Mouse (Mus musculus) fat pad, adult 2 months (tissue): ENCODE measurements around the gene Wdpcp.
"Not testable (repeated sequence)": the region's sequence is repeated elsewhere in the genome, so short reads cannot be mapped to it uniquely, and the experiment has no call there.

Experiments
- DNase-seq: peaks from one replicate; pipeline ENCODE4 v3.0.0-alpha.2; 2011; ENCODE audit warnings: low read depth, low spot score; ENCODE audit errors: extremely low read depth

The Wdpcp gene

DNA sequence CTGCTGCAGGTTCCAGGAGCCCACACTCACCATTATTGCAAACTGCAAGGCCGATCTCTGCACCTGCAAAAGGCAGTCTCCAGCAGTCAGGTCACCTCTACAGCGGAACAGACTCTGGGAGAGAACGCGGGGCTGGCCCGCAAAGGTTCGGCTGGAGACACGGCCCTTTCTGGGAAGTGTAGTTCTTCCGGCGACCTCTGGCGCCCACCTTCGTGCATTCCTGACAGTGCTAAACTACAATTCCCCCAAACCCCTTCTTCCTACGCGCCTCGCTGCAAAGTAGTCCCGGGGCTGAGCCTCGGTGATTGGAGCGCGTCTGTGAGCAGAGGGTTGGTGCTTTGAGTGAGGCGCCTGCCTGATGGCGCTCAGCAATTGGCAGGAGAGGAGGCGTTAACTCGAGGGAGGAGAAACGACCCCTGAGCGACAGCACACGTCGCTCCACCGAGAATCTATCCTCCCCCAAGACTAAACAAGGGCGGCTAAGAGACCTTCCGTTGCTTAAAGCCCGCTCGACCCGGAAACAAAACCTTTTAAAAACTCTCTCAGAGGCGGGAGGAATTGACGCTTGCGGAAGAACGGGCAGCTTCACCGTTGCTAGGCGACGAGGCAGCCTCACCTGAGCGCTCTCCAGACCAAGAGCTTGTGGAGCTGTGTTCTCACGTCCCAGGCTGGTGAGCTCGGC is at the start of gene Wdpcp, which contains the start of gene Mdh1:
Gene Wdpcp (plus strand): TSS at position 536 of the 682 bp plus-strand sequence.
Gene Mdh1 (minus strand): TSS at position 668 of the 682 bp plus-strand sequence.
- peak; percentile 90 for DNase-seq

DNA sequence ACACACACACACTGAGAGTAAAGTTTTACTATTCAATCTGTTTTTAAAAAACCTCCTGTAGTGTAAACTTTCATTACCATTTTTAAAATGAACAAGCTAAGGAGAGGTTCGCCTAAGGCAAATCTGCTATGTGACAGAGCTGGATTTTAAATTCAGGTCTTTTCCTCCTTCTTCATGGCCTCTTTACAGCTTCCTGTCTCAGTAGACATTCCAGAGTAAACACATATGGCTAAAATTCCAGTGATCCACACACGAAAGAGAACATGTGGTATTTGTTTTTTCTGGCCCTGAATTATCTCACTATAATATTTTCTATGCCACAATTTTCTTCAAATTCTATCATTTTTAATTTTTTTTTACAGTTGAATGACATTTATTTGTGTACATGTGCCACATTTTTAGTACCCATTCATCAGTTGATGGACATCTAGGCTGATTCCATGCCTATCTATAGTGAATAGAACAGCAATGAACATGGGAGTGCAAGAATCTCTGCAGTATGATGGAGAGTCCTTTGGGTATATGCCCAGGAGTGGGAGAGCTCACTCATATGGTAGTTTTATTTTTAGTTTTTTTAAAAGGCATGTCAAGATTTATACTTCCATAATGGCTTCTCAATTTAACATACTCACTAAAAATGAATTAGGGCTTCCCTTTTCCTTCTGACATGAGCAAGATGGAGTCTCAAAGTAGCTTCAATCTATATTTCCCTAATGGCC is 43.2 kb upstream of the Wdpcp start:
- no peak for DNase-seq

DNA sequence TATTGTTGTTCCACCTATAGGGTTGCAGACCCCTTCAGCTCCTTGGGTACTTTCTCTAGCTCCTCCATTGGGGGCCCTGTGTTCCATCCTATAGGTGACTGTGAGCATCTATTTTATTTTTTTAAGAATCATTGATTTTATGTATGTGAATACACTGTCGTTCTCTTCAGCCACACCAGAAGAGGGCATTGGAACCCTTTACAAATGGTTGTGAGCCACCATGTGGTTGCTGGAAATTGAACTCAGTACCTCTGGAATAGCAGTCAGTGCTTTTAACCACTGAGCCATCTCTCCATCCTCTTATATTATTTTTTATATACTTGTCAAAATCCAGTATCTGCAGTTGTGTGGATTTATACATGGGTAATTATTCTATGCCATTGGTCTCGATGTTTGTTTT is 41.2 kb upstream of the Wdpcp start:
- DNase-seq, result not testable (repeated sequence)

DNA sequence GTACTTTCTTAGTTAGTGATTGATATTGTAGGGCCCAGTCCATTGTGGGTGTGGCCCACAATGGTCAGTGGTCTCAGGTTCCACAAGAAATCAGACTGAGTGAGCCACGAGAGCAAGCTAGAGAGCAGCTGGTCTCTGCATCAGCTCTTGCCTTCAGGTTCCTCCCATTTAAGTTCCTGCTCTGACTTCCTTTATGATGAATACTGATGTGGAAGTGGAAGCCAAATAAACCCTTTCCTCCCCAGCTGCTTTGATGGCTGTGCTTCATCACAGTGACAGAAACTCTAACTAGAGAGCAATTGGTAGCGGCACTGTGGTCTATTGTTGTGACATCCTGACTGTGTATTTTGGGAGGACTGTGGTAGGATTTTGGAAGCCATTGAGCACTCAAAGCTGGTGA is 32.0 kb upstream of the Wdpcp start:
- DNase-seq, result no peak

DNA sequence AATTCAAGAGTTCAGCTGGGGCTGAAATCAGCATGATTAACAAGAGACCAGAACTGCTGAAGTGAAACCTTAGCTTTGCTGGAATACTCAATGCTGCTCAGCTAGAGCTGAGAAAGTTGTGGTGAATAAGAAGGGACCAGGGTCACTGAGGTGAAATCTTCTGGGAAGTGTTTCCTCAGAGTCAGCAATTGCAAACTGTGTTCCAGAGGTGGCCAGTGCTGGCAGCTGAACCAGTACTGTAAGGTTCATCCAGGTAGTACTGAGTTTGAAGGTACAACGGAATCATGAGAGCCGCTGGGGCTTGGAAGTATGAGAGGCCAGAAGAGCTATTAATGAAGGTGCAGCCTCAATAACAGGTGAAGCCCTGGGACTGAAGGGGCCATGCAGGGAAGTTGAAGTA is 31.4 kb upstream of the Wdpcp start:
- DNase-seq, result no peak

DNA sequence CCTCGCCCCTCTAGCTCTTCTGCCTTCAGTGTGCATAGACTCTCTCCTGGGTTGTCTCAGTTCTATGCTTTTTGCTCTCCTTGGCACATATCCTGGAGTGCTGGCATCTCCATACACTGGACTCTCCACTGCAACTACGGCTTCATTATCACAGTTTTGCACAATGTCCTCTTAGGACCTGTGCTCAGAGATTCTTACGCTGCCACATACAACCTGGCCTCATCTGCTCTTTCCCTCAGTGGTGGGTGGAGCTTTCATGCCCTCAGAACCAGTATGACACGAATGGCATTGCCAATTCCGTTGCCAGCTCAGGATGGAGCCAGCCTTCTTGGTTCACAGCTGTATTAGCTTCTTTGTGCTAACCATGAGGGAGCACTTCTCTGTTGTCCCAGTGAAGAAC is 29.3 kb upstream of the Wdpcp start:
- DNase-seq, result no peak

DNA sequence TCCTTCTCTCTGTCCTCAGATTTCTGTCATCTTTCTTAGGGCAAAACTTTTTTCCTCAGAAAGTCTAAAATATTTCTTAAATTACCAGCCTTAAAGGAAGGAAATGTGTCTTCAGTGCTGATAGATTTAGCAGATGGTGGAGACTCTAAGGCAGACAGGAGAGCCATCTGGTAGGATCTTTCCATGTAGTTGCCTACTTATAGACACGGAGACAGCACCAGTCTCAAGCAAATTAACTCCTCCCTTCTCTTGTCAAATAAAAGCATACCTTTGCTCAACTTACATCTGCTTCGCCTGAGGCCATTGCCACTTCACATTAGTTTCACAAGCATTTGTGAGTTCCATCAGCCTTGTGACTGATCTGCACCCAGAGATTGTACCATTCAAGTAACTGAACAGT is 27.0 kb upstream of the Wdpcp start:
- no peak for DNase-seq

DNA sequence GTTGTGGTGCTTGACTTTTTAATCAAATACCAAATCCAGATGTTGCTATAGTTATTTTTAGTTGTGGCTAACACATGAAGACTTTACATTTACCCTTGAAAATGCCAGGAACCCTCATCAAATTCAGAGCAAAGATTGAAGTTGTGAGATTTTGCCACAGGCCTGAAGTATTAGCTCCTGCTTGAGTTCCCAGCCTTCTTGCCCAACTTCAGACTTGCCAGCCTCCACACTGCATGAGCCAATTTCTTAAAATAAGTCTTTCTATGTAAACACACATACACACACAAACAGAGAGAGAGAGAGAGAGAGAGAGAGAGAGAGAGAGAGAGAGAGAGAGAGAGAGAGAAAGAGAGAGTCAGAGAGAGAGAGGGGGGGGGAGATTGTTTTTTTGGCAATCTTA is 26.1 kb upstream of the Wdpcp start:
- no peak for DNase-seq

DNA sequence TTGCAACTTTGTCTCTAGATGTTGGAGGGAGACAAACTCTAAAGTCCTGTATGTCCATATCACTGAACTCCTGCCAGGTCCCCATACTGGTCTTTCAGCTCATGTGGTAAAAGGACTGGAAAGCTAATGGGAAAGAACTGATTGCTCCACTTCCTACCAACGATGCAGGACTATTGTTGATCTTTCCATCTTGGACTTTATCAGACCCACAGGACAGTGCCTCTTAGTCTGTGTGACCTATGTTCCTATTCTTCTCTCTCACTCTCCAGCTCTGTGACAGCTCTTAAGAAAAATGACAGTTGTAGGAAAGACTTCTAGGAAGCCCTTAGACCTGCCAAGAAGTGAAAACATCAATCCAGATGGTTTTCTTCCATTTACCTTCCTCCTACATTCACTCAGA is 25.4 kb upstream of the Wdpcp start:
- DNase-seq, result no peak

DNA sequence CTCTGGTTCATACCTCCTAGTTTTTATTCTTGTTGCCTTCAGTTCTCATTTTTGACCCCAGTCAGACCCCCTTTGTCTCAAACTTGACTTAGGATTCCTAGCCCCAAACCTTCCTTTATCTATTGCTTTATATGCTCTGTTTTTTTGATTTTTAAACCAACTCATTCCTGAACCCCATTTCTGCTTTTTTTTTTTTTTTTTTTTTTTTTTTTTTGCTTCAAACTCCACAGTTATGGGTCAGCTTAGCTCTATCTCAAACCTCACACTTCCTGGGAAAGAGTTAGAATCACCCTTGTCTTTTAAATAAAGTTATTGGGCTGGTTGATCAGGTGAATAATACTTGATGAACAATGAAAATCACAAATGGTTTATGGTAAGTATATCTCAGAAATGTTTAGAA is 24.5 kb upstream of the Wdpcp start:
- DNase-seq, result no peak

DNA sequence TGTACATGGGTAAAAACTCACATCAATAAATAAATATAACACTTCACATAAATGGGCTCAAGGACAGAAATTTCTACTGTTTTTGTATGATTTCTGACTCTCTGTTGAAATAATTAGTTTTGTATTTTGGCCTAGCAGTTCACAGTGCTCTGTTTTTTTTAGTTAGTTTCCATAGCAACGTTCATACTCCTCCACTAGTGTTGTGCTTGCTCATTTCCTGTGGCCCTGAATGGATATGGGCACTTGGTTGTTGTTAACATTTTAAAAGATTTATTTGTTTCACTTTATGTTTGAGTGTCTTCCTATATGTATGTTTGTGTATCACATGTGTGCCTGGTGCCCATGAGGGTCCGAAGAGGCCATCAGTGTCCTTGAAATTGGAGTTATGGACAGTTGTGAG is 23.0 kb upstream of the Wdpcp start:
- DNase-seq, result no peak

DNA sequence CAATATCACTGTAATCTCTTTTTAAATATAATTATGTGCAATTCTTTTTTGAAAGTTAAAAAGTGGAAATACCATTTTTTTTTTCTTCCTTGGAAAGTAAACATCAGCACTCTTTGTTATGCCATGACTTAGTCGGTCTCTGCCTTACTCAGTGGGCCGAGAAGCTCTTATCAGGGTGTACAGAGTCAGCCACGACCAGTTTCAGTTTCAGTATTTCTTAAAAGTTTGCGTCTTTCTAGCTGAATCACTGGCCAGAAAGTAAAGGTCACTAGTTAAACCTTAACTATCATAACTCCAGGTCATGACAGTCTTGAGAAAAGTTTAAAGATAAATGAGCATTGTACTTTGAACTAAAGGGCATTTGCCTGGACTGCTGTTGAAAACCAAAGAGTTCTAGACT is 22.3 kb upstream of the Wdpcp start:
- no peak for DNase-seq

DNA sequence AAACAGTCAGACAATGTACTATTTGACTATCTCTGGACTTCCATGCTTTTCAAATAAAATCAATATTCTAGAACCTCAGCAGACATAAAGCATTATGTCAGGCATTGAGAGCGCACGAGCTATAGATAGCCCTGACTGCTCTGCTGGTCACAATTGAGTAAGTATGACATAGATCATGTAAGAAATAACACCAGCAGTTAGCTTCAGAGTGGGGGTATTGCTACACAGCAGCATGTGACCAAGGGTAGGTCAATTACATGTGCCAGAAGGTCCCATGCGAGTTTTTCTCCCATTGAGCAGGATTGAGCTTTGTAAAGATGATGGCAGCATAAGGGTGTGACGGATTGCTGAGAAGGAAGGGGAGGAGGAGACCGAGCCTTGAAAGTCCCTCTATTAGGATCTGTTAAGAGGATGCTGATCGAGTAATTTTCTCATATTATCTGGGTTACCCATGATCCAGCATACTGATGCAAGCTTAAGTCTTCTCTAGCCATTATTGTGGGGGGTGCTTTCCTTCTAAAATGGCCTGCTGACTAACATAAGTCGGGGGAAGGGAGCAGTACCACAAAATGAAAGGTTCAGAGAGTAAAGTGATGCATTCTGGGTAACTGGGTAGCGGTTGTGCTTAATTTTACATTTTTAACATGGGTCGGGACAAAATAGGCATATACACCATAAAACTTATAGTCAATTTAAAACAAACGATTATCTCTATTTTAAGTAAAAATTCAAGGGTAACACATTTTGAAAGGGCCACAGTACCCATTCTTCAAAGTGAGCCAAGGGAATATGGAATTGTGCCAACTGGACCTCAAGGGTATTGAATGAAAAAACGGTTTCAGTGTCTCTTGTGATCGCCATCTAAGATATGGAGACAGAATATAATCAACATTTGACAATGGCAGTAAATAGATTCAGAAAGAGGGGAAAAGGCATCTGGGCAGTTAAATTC is 21.5 kb upstream of the Wdpcp start:
- no peak for DNase-seq

DNA sequence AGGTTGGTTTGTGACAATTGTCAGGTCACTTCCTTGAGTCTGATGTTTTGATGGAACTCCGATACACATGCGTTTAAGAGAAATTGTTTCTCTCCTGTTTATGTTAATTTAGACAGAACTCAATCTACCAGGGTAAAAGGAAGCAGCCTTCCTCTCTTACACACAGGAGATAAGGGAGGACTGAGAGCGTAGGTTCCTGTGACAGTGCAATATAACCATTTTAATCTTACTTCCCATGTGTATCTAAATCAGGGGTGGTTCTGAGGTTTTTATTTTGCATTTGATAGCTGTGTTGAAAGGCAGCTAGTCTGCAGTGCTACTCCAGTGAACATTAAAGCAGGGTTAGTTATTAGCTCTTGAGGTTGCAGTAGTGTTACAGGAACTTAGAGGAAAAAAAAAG is 20.0 kb upstream of the Wdpcp start:
- no peak for DNase-seq

DNA sequence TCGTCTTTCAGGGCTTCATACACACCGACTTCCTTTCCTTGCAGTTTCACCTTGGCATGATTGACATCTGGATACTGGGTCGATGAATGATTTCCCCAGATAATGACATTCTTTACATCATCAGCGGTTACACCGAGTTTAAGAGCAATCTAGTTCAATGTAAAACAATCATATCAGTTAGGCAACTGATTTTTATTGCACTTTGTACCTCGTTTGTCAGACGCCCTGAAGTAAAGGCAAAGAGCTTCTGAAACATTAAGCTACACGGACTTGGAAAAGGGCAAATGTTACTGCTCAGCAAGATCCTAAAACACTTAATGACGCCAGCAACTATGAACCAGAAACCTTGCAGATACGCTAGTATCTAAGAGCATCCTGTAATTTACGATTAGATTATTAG is 12.3 kb upstream of the Wdpcp start:
- DNase-seq, result no peak

DNA sequence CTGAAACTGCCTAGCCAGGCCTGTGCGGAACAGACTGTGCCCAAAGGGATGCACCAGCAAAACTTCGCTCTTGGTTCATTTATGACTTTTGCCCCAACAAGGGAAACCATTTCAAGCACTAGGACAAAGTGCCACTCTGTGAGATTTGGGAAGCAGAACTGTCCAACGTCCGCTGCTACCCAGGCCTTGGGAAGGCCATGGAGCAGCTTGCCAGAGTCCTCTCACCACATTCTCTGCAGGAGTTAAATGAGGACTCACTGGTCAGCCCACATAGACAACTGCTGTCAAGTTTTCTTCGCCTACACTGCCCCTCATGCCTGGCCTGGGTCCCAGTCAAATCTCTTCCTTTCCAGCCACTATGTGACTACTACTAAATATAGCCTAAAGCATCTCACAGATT is 10.7 kb upstream of the Wdpcp start:
- DNase-seq, result no peak

DNA sequence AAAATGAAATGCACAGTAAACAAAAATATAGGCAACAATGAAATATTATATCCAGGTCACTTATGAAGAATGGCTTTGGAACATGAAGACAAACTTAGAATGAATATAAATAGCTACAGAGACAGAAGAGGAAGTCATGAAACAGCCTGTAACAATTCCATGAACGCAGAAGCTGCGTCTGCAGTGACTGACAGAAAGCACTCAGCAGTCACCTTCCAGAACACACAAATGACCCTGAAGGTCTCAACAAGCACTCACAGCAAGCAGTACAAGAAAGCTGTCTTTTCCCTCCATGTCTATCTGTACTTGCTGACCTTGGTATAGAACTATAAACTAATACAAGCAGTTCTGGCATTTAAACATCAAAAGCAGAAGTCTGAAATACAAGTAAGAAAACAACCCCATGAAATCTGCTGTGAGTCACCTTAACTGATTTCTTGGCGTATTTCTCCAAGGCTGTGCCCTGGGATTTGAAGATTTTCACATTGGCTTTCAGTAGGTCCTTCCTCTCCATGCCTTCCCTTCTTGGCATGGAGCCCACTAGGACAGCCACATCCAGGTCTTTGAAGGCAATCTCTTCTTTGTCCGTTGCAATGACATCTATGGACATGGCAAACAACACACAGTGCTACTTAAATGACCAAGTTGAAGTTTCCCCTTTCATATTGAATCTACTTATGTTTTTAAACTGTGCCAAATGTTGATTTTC is 8.3 kb upstream of the Wdpcp start:
- DNase-seq, result no peak

DNA sequence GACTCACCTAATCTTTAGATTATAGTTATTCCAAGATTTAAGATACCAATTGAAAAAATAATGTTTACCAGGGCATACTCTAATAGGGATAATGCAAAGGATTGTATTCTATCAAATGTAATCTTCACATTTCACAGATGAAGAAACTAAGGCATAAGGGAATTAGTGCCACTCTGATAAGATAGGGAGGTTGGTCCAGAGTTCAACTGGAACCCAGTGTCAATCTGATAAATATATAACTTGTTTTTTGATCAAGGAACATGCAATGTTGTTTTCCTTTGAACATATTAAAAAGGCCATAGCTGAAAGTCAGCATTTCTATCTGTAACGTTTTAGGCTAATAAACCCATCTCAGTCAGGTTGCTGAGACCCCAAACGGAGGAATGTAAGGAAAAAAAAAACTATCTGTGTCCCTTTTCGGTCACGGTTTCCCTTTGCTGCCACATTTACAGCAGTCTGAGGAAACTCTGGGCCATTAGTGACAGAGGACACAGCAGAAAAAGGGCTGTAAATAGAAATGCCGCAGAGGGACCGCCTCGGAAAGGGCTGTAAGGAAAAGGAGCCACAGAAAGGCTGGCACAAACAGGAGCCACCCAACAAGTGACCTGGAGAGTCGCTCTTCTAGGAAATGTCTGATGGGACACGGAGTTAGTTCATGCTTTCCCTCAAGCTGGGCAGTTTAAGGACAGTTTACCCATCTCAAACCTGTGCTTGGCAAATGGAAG is 7.2 kb upstream of the Wdpcp start:
- DNase-seq, result no peak

DNA sequence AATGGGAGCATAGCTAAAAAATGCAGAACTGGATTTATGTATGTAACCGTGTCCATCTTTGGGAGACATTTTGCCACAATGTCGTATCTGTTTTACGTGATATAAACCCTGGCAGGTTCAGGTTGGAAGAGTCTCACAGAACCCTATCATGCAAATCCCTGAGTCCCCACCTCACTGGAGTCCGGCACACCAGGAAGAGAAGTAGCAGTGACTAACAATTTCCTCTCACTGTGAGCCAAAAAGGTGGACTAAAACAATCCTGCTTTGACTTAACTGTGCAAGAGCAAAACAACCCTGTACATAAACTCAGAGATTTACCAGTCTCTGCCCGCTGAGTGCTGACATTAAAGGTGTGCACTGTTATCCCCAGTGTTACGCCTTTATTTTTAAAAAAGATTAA is 5.1 kb upstream of the Wdpcp start:
- no peak for DNase-seq

DNA sequence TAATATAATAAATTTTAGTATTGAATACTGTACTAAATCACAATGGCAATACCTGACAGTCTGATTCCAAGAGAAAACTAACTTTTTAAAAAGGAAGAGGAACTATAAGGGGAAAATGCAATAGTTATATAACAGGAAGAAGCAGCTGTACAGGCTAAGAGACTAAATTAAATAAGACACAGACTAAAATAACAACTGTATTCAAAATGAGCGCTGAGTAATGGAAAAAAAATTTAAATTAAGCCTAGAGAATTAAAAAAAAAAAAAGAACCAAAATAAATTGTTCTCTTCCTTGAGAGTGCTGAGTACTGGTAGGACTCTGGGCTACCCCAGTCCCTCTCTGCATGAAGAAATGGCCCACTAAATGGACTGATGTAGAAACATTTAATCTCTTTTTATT is 4.3 kb upstream of the Wdpcp start:
- DNase-seq, result no peak
